Mouse (Mus musculus) heart, embryonic 13.5 days (tissue): ENCODE measurements around the gene Ilf3. TPM values are rescaled to one million over a fixed set of nuclear protein-coding genes. Genes with fewer than 3 reads are reported as not detected.

Experiments used
- ATAC-seq: fragments of 200-750 bp; cut with Nextera tagmentation; 2 replicates; pipeline ENCODE4 v1.8.0; 2017; ENCODE audit warnings: moderate TSS enrichment; ENCODE audit not compliant: insufficient number of reproducible peaks, low FRiP score, low TSS enrichment; ENCODE audit errors: extremely low read depth
- H3K27ac ChIP-seq: fragments of 300-500 bp; sonication (generic); replicated peaks from 2 replicates; pipeline ENCODE4 v1.5.1; 2015; ENCODE audit warnings: moderate library complexity, mild to moderate bottlenecking, inconsistent platforms
- H3K27me3 ChIP-seq: fragments of 300-500 bp; sonication (generic); replicated peaks from 2 replicates; pipeline ENCODE4 v1.6.1; 2015; ENCODE audit warnings: mild to moderate bottlenecking, inconsistent platforms
- H3K36me3 ChIP-seq: fragments of 300-500 bp; sonication (generic); 2 replicates; pipeline ENCODE4 v1.6.1; 2015; ENCODE audit warnings: mild to moderate bottlenecking, inconsistent platforms
- H3K4me1 ChIP-seq: fragments of 300-500 bp; sonication (generic); 2 replicates; pipeline ENCODE4 v1.6.1; 2015; ENCODE audit warnings: inconsistent platforms
- H3K4me2 ChIP-seq: fragments of 300-500 bp; sonication (generic); 2 replicates; pipeline ENCODE4 v1.6.1; 2015; ENCODE audit warnings: inconsistent platforms, mild to moderate bottlenecking, moderate library complexity
- H3K4me3 ChIP-seq: fragments of 300-500 bp; sonication (generic); 2 replicates; pipeline ENCODE4 v1.5.1; 2015; ENCODE audit warnings: moderate library complexity, mild to moderate bottlenecking, inconsistent platforms
- H3K9ac ChIP-seq: fragments of 300-500 bp; sonication (generic); 2 replicates; pipeline ENCODE4 v1.6.1; 2015; ENCODE audit warnings: inconsistent platforms, mild to moderate bottlenecking, moderate library complexity
- H3K9me3 ChIP-seq: fragments of 300-500 bp; sonication (generic); 2 replicates; pipeline ENCODE4 v1.6.1; 2016; ENCODE audit warnings: inconsistent platforms
- WGBS: fragments of 180-500 bp; shearing (Covaris S2); methylation state at CpG from one replicate; pipeline ENCODE4 v1.1.7; 2015; ENCODE audit warnings: mixed read lengths; 5-methylcytosine and 5-hydroxymethylcytosine counted together
- polyA plus RNA-seq: library from polyadenylated mRNA; unstranded; fragments of >200 nt; fragmentation: Nextera tagmentation; extraction: Ambion mirVana; gene quantifications from 2 replicates; pipeline ENCODE4 v1.2.1, GENCODE M21; 2015

Ilf3 gene
- polyA plus RNA-seq, 1 experiment from 2014 or later, result 115 TPM

- Histone ChIP-seq H3K36me3 (peaks cover 8% of the 10 kb centered on the region), H3K4me1 (peaks cover 46% of the 10 kb centered on the region), H3K9ac (no peak overlapping the region), H3K9me3 (no peaks in the 10 kb centered on the region), H3K27ac (no peak overlapping the region), H3K27me3 (no peaks in the 10 kb centered on the region), H3K4me2 (no peak overlapping the region), H3K4me3 (no peak overlapping the region)
- WGBS, result 88% methylated on average over 2 of the region's 2 CpGs
- ATAC-seq, result no peak
Measured at GRCm38 (mm10) chr9:21439914-21440313, 72.2 kb downstream of the Ilf3 start.

GRCm38 (mm10) chr9:21440387-21440786 is 72.7 kb downstream of the Ilf3 start:
- Histone ChIP-seq H3K36me3 (peaks cover 13% of the 10 kb centered on the region), H3K4me2 (no peak overlapping the region), H3K4me1 (peaks cover 44% of the 10 kb centered on the region), H3K9ac (no peak overlapping the region), H3K9me3 (no peaks in the 10 kb centered on the region), H3K27me3 (no peaks in the 10 kb centered on the region), H3K27ac (no peak overlapping the region), H3K4me3 (no peak overlapping the region)
- ATAC-seq, result no peak

- Histone ChIP-seq H3K4me1 (peaks cover 20% of the 10 kb centered on the region), H3K36me3 (peaks cover 23% of the 10 kb centered on the region), H3K27me3 (no peaks in the 10 kb centered on the region), H3K9me3 (no peaks in the 10 kb centered on the region), H3K4me2 (no peak overlapping the region), H3K9ac (no peak overlapping the region), H3K27ac (no peak overlapping the region), H3K4me3 (no peak overlapping the region)
- 90% methylated on average over 8 of the region's 8 CpGs for WGBS
- no peak for ATAC-seq
Measured at GRCm38 (mm10) chr9:21443853-21444252, 76.2 kb downstream of the Ilf3 start.

GRCm38 (mm10) chr9:21444574-21444973 is 76.9 kb downstream of the Ilf3 start:
- Histone ChIP-seq H3K27me3 (no peaks in the 10 kb centered on the region), H3K9ac (no peak overlapping the region), H3K9me3 (no peaks in the 10 kb centered on the region), H3K4me2 (no peak overlapping the region), H3K4me3 (no peak overlapping the region), H3K27ac (no peak overlapping the region), H3K36me3 (peaks cover 23% of the 10 kb centered on the region), H3K4me1 (peaks cover 18% of the 10 kb centered on the region)
- no peak for ATAC-seq
- WGBS, result 81% methylated on average over 4 of the region's 4 CpGs

GRCm38 (mm10) chr9:21445081-21445744 is 77.5 kb downstream of the Ilf3 start:
- Histone ChIP-seq H3K9me3 (no peaks in the 10 kb centered on the region), H3K27ac (no peak overlapping the region), H3K4me1 (peaks cover 21% of the 10 kb centered on the region), H3K9ac (no peak overlapping the region), H3K36me3 (peaks cover 28% of the 10 kb centered on the region), H3K4me3 (no peak overlapping the region), H3K27me3 (no peaks in the 10 kb centered on the region), H3K4me2 (no peak overlapping the region)
- WGBS, result 92% methylated on average over 6 of the region's 6 CpGs
- ATAC-seq, result no peak

- H3K9me3 ChIP-seq, result no peaks in the 10 kb centered on the region
- H3K27ac ChIP-seq, result no peak overlapping the region
- no peak overlapping the region for H3K9ac ChIP-seq
- 87% methylated on average over 2 of the region's 2 CpGs for WGBS
- ATAC-seq, result no peak
- no peak overlapping the region for H3K4me2 ChIP-seq
- peaks cover 28% of the 10 kb centered on the region for H3K36me3 ChIP-seq
- no peak overlapping the region for H3K4me3 ChIP-seq
- H3K27me3 ChIP-seq, result no peaks in the 10 kb centered on the region
- peaks cover 46% of the 10 kb centered on the region for H3K4me1 ChIP-seq
Measured at GRCm38 (mm10) chr9:21447778-21448177, 80.1 kb downstream of the Ilf3 start.

GRCm38 (mm10) chr9:21449710-21450109 is 82.0 kb downstream of the Ilf3 start:
- H3K4me1 ChIP-seq, result peaks cover 54% of the 10 kb centered on the region
- H3K4me2 ChIP-seq, result no peak overlapping the region
- 79% methylated on average over 2 of the region's 2 CpGs for WGBS
- H3K4me3 ChIP-seq, result no peak overlapping the region
- H3K27me3 ChIP-seq, result no peaks in the 10 kb centered on the region
- ATAC-seq, result no peak
- no peak overlapping the region for H3K9ac ChIP-seq
- H3K9me3 ChIP-seq, result no peaks in the 10 kb centered on the region
- peaks cover 22% of the 10 kb centered on the region for H3K36me3 ChIP-seq
- H3K27ac ChIP-seq, result peak overlapping the region; percentile 45; the same call in 1 of the 2 replicates

GRCm38 (mm10) chr9:21450270-21450669 is 82.6 kb downstream of the Ilf3 start:
- Histone ChIP-seq H3K4me2 (no peak overlapping the region), H3K9me3 (no peaks in the 10 kb centered on the region), H3K9ac (0 out of 2 replicates have a peak overlapping the region, but pooled peaks have one; percentile 28), H3K4me3 (no peak overlapping the region), H3K27me3 (no peaks in the 10 kb centered on the region), H3K27ac (peak overlapping the region; percentile 45), H3K4me1 (peaks cover 60% of the 10 kb centered on the region), H3K36me3 (peaks cover 16% of the 10 kb centered on the region)
- no peak for ATAC-seq
- 62% methylated on average over 3 of the region's 3 CpGs for WGBS

GRCm38 (mm10) chr9:21451391-21451790 is 83.7 kb downstream of the Ilf3 start:
- Histone ChIP-seq H3K27me3 (no peaks in the 10 kb centered on the region), H3K36me3 (peaks cover 12% of the 10 kb centered on the region; the same call in 1 of the 2 replicates), H3K9me3 (no peaks in the 10 kb centered on the region), H3K4me1 (peaks cover 61% of the 10 kb centered on the region), H3K4me3 (no peak overlapping the region), H3K9ac (peak overlapping the region; percentile 63; the same call in 1 of the 2 replicates), H3K27ac (peak overlapping the region; percentile 44), H3K4me2 (peak overlapping the region; percentile 30)
- no peak for ATAC-seq
- 76% methylated on average over 8 of the region's 8 CpGs for WGBS

GRCm38 (mm10) chr9:21451870-21452269 is 84.2 kb downstream of the Ilf3 start:
- 13% methylated on average over 8 of the region's 8 CpGs for WGBS
- peak overlapping the region; percentile 44 for H3K27ac ChIP-seq
- peaks cover 12% of the 10 kb centered on the region; the same call in 1 of the 2 replicates for H3K36me3 ChIP-seq
- H3K27me3 ChIP-seq, result no peaks in the 10 kb centered on the region
- no peaks in the 10 kb centered on the region for H3K9me3 ChIP-seq
- H3K9ac ChIP-seq, result peak overlapping the region; percentile 63
- H3K4me2 ChIP-seq, result peak overlapping the region; percentile 30
- ATAC-seq, result no peak
- peaks cover 61% of the 10 kb centered on the region for H3K4me1 ChIP-seq
- no peak overlapping the region for H3K4me3 ChIP-seq

GRCm38 (mm10) chr9:21453003-21453402 is 85.3 kb downstream of the Ilf3 start:
- no peak overlapping the region for H3K4me2 ChIP-seq
- peaks cover 56% of the 10 kb centered on the region for H3K4me1 ChIP-seq
- ATAC-seq, result no peak
- peak overlapping the region; percentile 44; the same call in 1 of the 2 replicates for H3K27ac ChIP-seq
- no peak overlapping the region for H3K9ac ChIP-seq
- H3K27me3 ChIP-seq, result no peaks in the 10 kb centered on the region
- no peaks in the 10 kb centered on the region for H3K9me3 ChIP-seq
- H3K4me3 ChIP-seq, result no peak overlapping the region
- 79% methylated on average over 7 of the region's 7 CpGs for WGBS
- peaks cover 12% of the 10 kb centered on the region for H3K36me3 ChIP-seq

- Histone ChIP-seq H3K27me3 (no peaks in the 10 kb centered on the region), H3K4me2 (no peak overlapping the region), H3K4me3 (no peak overlapping the region), H3K9me3 (no peaks in the 10 kb centered on the region), H3K36me3 (peaks cover 16% of the 10 kb centered on the region), H3K4me1 (peaks cover 55% of the 10 kb centered on the region), H3K9ac (no peak overlapping the region), H3K27ac (no peak overlapping the region)
- 68% methylated on average over 2 of the region's 2 CpGs for WGBS
- ATAC-seq, result no peak
Measured at GRCm38 (mm10) chr9:21453459-21453858, 85.8 kb downstream of the Ilf3 start.
